Mouse (Mus musculus) cerebral cortex, adult 2 months (tissue): ENCODE data around the gene Kcnq5.

Source experiments
- WGBS: fragments of 180-500 bp; shearing (Covaris S2); methylation state at CpG from one replicate; pipeline ENCODE4 v1.1.7; 2018; 5-methylcytosine and 5-hydroxymethylcytosine counted together

The Kcnq5 gene

DNA sequence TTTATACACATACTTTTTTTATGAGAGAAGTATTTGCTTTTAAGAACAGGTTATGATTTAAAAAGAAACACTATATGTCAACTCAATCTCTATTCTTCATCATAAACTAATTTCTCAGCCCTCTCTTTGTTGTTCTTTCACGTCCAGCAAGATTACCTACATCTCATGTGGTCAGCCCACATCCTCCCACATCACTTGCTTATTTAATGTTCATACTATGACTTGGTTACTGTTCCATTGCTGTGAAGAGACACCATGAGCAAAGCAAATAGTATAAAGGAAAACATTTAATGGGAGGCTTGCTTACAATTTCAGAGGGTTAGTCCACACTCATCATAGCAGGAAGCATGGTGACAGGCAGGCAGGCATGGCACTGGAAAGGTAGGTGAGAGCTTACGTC lies 124.4 kb downstream of the Kcnq5 start:
- WGBS: 74% methylated on average over 2 of the region's 2 CpGs

DNA sequence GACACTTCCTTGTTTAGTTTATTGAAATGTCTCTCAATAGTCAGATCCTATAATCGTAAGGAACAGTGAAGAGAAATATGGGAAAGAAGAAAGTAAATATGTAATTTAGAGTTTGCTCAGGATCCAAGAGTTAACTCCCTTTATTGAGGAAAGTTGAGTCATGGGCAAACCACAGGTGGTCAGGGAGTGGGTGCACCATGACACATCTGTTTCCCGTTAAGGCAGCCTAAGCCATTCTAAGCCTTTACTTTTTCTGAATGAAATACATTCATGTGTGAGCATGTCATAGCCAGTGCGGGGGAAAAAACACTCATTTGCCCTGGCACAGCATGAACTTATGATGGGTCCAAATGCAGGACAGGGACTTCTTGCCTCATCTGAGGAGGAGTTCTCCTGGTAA lies 125.4 kb downstream of the Kcnq5 start:
- 71% methylated on average over 3 of the region's 3 CpGs for WGBS

DNA sequence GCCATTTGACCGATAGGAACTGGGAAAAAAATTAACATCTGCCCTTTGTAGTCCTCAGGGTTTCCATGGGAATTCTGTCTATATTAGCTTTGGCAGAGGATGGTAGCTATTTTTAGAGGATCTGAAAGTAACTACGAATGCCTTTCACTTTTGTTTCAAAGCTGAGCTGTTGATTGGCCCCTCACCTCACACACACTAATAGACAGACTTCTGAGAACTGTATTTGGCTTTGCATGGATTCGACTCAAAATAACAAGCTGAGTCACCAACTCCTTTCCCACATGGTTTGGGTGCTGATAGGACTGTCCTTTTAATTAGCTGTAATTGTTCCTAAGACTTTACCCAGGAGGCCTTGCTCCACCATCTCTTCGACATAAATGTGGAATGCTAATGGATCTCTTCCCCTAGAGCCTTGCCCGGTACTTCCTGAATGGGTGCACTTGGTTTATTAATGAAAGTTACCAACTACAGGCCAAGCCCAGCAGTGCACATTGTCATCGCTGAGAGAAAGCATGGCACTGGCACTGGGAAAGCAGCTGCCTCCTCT lies 131.8 kb downstream of the Kcnq5 start:
- WGBS: 25% methylated on average over 6 of the region's 6 CpGs

DNA sequence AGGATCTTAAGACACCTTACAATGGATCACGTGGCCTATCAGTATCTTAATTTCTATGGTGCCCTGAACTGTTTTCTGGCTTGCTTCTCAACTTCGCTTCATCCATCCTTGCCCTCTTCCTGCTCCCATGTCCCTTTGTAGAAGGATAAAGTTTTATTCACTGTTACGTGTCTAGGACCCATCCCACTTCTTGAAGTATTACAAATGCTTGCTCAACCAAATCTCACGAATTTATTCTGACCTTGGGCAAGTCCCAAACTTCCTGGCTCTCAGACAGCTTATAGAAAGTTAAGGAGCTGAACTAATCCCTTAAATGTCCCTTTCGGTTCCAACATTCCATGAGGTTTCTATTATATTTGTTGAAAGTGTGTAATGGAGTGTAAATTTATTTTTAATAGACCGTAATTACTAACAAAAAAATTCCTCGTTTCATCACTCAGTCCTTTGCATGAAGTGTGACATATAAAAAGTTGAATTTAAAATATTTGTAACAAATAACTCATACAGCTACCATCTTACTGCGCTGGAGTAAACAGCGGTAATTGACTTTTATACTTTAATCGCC lies 141.6 kb downstream of the Kcnq5 start:
- WGBS: 73% methylated on average over 10 of the region's 10 CpGs

DNA sequence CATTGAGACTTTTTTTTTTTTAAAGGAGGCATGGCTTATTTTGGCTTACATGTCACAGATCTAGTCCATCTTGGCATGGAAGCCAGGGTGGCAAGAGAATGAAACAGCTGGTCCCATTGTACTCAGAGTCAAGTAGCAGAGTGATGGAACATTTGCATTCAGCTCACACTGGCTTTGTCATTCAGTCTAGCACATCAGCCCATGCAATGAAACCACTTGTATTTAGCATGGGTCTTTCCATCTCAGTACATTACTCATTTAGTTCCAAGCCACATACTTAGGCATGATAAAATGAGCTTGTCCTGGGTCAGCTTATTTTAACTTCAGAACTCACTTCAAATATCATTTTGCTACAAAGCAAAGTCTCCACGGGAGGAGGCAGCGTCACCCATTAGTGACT lies 156.7 kb downstream of the Kcnq5 start:
- WGBS: 38% methylated on average over 2 of the region's 2 CpGs

DNA sequence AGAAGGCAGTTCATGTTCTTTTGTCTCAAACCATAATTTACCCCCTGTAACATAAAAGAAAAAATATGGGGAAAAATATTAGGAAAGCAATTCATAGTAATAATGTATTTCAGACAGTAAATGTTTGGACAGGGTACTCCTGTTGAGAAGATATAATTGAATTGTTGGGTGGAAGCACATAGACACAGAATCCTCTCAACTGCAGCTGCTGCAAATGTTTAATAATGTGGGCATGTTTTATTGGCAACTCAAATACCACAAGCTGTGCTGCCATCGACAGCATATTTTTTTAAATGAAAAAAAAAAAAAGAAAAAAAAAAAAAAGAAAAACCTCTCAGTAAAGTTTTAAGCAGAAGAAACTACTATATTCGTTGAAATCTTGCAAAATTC lies 157.3 kb downstream of the Kcnq5 start:
- 31% methylated on average over 2 of the region's 2 CpGs for WGBS

DNA sequence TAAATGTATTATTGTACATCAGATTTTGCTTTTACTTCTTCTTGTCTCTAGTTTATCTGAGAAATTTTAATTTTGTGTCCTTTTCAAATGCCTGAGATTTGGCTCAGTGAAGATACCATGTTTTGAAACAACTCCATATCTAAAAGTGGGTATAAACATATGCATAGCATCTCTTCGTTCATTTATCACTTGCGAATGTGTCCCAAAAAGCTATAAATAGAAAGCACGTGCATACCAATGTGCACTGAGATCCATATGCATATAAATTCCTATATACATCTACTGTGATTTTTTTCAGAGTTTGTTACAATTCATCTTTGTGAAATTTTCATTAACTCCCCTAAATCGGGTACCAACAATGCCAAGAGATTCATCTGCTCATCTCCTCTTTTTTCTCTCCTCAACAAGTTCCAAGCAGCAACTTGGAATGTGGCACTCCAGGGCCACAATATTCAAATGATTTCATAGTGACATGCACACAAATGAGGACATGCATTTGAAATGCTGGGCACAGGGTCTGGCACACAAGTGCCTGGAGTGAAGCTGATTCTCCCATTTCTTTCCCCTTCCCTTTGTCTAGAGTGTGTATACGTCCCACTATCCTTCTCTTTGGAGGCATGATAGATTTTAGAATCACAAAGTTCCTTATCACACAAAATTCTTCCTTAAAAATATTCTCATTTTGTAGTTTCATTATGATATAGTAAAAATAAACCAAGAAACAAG lies 157.8 kb downstream of the Kcnq5 start:
- WGBS: 45% methylated on average over 5 of the region's 5 CpGs

DNA sequence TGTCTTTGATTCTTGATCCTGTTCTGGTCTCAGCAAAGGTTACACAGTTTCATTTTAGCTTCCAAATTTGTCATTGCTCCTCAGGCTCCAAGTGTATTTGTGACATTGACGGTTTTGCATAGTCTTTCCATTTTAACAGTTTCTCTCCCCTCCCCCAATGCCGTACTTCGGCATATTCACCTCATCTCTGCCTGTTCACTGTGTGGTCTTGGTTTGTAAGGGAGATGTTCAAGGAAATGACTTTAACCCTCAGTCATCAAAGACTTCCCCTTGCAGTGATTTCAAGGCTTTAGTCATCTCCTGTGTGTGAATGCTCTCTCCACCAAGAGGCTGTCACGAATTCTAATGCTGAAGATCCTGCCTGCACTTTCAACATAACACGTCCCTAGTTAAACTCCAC lies 181.0 kb downstream of the Kcnq5 start:
- WGBS: 61% methylated on average over 5 of the region's 5 CpGs

DNA sequence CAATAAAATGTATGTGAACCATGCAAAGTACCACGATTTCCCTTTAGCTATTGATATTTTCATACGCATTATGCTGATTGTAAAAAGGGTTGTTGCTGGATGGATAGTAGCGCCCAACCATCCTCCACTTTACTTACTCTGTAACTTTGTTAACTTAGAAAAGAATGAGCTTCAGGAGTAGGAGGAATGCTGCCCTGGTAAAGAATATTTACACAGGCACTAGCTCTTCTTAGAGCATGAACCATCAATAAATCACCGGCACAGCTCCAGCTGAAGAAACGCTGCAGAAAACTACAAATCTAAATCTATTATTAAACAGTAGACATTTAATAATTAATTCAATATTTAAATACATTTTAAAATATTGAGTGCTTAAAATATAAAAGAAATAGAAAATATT lies 184.2 kb downstream of the Kcnq5 start:
- 90% methylated on average over 5 of the region's 5 CpGs for WGBS

DNA sequence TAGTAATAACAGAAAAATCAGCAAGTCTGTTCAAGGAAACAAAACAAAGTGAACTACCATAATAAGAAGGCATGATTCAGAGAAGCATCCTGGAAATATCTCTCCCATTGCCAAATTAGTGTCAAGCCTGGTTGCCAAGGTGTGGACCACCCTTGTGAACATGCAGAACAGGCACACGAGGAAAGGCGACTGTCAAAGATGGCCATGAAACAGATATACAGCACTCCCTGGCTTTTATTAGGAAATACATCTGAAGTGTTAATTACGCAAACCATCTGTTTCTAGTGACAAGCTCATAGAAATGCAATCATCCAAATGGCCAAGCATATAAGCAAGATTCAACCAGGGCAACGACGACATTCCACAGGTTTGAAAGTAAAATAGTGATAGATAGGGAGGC lies 187.8 kb downstream of the Kcnq5 start:
- WGBS: 69% methylated on average over 5 of the region's 5 CpGs

DNA sequence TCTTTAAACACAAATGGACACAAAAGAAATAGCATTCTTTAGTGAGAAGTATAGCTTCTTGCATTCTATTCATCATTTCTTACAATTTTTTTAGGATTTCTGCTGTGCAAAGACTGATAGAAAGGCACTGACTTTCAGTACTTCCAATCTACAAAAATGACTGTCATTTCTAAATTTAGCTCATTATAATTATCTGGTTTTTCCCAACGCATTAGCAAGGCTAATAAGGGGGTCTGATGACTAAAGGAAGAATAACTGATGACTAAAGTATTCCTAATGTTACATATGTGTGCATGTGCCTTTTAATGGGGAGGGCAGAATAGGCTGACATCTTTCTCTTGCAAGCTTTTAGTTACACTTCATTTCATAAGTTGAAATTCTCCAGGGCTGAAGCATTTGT lies 191.2 kb downstream of the Kcnq5 start:
- 68% methylated on average over 1 of the region's 1 CpGs for WGBS

DNA sequence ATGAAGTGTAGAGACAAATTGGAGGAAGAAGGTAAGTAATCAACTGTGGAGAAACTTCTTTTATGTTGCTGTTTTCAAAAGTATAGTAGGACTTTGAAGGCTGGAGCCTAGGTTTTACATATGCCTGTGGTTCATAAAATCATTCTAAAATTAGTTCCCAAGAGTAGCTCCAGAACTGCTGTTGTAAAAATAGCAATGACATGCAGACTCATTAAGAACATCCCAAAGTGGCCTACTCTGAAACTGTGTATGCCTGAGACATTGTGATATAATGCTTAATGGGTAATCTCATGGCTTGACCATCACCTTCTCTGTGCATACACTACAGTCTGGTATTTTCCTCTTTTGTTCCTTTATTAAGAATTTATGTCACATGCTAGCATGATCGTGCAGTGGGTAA lies 212.4 kb downstream of the Kcnq5 start:
- 36% methylated on average over 1 of the region's 1 CpGs for WGBS

DNA sequence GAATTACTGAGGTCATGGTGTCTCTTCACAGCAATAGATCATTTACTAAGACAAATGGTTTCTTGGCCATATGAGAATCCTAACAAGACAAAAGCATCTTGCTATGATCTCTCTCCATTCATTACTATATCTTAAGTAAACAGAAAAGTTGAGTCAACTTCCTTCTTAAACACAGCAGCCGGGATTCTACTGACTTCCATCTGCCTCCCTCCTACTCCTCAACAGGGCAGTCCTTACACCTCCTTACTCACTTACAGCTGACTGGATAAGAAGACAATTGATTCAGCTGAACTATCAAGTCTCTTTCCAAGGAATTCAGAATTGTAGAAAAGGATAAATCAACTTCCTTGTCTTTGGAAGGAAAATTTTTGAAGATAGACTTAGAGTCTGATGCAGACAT lies 232.6 kb downstream of the Kcnq5 start:
- 43% methylated on average over 1 of the region's 1 CpGs for WGBS

DNA sequence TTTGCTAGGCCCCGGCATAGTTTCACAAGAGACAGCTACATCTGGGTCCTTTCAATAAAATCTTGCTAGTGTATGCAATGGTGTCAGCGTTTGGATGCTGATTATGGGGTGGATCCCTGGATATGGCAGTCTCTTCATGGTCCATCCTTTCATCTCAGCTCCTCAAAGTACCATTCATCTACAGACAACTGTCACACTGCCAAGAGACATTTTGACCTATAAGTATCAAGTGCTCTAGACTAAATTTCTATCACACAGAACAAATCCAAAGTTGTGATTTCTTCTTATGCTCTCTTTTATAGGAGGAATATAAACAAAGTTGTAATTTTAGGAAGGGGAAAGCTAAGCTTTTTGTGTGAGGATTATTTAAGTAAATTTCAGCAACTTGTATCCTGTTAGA lies 238.5 kb downstream of the Kcnq5 start:
- WGBS: 90% methylated on average over 2 of the region's 2 CpGs

DNA sequence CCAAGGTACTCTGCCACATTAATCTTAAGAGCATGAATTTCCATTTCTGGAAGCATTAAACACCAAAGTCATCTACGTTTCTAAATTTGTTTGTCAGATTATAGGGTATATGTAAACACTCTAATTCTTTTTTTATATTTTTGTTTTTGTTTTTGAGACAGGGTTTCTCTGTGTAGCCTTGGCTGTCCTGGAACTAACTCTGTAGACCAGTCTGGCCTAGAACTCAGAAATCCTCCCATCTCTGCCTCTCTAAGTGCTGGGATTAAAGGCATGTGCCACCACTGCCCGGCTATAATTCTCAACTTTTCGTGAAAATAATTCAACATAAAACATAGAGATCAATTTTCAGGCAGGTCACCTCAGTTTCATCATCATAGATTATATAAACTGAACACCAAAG lies 246.9 kb downstream of the Kcnq5 start:
- 83% methylated on average over 3 of the region's 3 CpGs for whole genome bisulfite sequencing

DNA sequence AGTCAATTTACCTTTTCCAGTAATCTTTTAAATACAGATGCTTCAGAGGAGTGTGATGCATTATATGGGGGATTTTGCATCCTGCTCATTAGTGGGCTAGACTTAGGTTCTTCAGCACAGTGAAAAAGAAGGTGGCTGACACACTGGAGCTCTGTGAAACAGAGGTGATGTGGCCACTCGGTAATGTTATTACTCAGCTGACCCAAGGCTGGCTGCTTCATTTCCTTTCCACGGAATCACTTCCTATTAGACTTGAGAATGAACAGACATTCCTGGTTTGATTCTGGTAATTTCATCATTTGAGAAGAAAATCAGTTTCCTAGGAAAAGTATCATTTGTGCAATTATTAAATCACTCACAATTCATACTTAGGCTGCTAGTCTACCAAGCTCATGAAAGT lies 249.0 kb downstream of the Kcnq5 start:
- WGBS: 84% methylated on average over 2 of the region's 2 CpGs

DNA sequence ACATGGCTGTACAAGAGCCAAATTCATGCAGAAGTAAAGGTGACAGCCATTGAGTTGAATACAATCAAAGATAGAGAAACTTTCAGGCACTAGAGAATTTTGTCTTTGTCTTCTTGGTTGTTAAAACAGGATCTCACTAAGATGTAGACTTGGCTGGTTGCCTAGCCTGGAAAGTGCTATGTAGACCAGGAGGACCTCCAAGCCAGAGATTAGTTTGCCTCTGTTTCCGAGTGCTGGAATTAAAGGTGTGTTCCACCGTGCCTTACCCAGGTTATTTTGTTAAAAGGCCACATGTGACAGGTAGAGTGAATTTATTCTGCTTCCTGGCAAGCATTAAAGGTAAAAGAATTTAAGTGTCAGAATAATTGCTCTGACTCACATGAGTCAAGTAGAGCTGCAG lies 271.3 kb downstream of the Kcnq5 start:
- 55% methylated on average over 2 of the region's 2 CpGs for WGBS

DNA sequence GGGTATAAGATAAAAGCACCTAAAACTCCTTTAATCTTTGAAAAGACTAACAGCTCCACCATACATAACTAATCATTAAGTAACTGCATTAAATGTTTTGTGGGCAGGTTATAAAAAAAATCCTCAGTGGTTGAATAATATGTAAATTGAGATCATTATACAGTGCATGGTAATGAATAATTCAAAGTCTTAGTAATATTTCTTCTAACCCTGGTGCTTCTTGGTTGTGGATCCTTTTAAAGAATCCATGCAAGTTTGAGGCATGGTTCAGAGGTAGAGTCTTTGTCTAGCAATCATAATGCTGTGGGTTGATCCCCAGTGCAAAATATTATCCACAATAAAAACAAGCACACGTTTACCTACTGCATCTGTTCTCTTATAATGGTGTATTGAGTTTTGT lies 272.8 kb downstream of the Kcnq5 start:
- 60% methylated on average over 1 of the region's 1 CpGs for WGBS

DNA sequence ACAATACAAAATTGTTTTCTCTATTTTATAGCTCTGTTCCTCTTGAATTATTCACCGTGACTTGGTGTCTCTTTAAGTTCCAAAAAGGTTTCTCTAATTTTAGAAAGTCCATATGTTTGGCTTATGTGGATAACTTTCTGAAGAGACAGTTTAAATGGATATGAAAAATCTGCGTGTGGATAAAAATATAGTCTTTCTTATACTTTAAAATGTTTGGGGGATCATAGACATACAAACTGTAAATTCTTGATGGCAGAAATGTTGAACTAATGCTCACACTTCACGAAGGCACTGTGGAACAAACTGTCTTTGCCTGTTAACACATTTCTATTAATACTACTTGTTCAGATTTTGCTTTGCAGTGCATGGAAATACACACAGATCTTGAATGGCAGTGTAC lies 277.3 kb downstream of the Kcnq5 start:
- 47% methylated on average over 3 of the region's 3 CpGs for WGBS

DNA sequence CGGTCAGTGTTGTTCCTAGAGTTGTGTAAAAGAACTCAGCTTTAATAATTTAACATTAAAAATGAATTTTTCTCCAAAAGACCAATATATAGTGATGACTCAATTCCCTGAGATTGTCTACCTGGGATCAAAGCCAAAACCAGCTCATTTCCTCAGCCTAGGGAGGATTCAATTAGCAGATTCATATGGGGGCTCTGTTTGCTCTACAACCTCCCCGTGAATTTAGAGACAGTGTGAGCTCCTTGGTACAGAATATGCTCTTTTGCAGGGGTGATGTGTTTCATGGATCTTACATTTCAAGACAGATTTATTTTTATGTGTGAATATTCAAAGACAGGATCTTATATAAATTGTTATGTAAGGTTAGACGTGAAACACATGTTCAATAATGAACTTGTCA lies 284.9 kb downstream of the Kcnq5 start:
- WGBS: 47% methylated on average over 3 of the region's 3 CpGs

DNA sequence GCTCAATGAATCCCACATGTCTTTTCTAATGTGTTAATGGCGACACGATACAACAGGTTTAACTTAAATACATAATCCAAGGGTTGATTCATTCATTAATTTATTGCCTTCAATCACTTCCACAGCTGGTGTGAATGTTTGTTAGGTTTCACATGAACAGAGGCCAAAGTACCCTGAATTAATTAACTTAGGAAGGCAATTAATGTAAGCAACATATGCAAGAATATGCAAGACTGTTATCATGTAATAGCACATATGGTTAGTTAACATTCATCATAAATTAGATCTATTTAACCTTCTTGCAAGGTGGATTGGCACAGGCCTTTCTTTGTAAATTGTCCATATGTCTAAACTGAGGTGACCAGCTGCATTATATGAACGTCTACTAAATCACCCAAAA lies 300.9 kb downstream of the Kcnq5 start:
- 88% methylated on average over 3 of the region's 3 CpGs for WGBS

DNA sequence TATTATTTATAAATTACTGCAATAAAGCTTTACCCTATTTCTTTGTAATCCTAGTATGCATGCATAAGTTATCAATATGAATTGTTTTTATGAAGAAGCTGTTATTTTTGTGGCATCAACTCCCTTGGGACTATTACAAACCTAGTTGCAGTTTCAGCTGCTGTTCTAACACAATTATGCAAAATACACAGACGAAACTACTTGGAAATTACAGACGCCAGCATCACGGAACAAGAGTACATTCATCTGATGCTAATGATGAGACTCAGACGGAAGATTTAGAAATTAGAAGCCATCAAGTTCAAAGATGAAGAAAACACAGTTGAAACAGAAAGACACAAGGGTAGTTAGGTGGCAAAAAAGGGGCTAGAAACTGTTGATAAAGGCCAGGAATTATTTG lies 310.9 kb downstream of the Kcnq5 start:
- 39% methylated on average over 4 of the region's 4 CpGs for WGBS

DNA sequence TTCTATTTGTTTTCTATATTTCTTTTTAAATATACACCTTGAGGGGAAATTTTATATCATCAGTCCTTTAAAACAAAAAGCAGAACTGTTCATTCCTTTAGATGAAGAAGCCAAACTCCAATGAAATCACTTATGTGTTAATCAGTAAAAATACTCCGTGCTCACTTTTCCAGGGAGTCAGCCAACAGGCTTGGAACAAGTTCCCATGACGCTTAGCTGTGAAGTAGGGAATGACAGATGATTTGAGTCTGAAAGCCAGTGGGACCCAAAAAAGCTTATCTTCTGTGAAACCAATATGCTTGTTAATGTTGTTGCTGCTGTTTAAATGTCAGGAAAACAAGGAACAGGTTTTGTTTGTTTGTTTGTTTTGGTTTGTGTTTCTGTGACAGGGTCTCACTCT lies 326.3 kb downstream of the Kcnq5 start:
- 38% methylated on average over 2 of the region's 2 CpGs for WGBS

DNA sequence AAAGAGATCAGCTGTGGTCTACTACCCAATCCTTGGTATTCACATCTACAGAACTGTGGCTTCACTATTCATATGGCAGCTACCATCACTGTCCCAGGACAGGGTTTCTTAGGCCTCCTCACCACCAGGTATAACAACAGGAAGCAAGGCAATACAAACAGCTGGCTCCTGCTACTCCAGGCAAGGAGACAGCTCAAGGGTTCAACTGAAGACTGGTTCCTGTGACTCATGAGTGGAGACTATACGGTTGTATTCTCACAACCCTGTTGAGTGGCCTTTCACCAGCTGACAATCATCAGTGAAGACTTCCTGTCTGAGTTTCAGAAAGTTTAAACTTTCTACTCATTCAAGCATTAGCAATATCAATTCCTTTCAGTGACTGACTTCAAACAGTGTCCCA lies 327.7 kb downstream of the Kcnq5 start:
- WGBS: 71% methylated on average over 1 of the region's 1 CpGs
